Mouse (Mus musculus): ENCODE data around the gene Npepl1.

- TF ChIP-seq POLR2A (IDR thresholded peaks at IDR 0.05; ENCODE audit: borderline replicate concordance, low read depth, low read length) (no peak), CTCF (IDR thresholded peaks at IDR 0.05; ENCODE audit: low read depth, low read length) (no peak)
Observed at GRCm38 (mm10) chr2:174160461-174160860, 50.3 kb downstream of the Npepl1 start.

Data from bone marrow macrophage, adult 2 months (primary cell).